Mouse (Mus musculus) hindbrain, embryonic 11.5 days (tissue): ENCODE measurements around the gene Urm1. TPM values are rescaled to one million over a fixed set of nuclear protein-coding genes. Genes with fewer than 3 reads are reported as not detected.

Experiments used
- ATAC-seq: fragments of 200-750 bp; cut with Nextera tagmentation; 2 replicates; pipeline ENCODE4 v1.8.0; 2017; ENCODE audit warnings: mild to moderate bottlenecking, moderate TSS enrichment, moderate library complexity; ENCODE audit not compliant: low FRiP score
- DNase-seq: peaks from one replicate; pipeline ENCODE4 v3.0.0-alpha.2; 2015; ENCODE audit warnings: low spot score
- H3K27ac ChIP-seq: fragments of 300-500 bp; sonication (generic); 2 replicates; pipeline ENCODE4 v1.5.1; 2014; ENCODE audit warnings: mild to moderate bottlenecking, low read depth, low read length
- H3K27me3 ChIP-seq: fragments of 300-500 bp; sonication (generic); 2 replicates; pipeline ENCODE4 v1.6.1; 2014; ENCODE audit warnings: mild to moderate bottlenecking, low read length, moderate library complexity, mixed read lengths; ENCODE audit not compliant: control insufficient read depth, insufficient read depth
- H3K36me3 ChIP-seq: fragments of 300-500 bp; sonication (generic); 2 replicates; pipeline ENCODE4 v1.6.1; 2014; ENCODE audit warnings: mild to moderate bottlenecking, low read length, moderate library complexity, mixed read lengths; ENCODE audit not compliant: control insufficient read depth, insufficient read depth
- H3K4me1 ChIP-seq: fragments of 300-500 bp; sonication (generic); replicated peaks from 2 replicates; pipeline ENCODE4 v1.6.1; 2014; ENCODE audit warnings: low read length, mixed read lengths; ENCODE audit not compliant: control insufficient read depth, insufficient read depth
- H3K4me2 ChIP-seq: fragments of 300-500 bp; sonication (generic); replicated peaks from 2 replicates; pipeline ENCODE4 v1.6.1; 2014; ENCODE audit warnings: mild to moderate bottlenecking, low read depth, low read length
- H3K4me3 ChIP-seq: fragments of 300-500 bp; sonication (generic); 2 replicates; pipeline ENCODE4 v1.5.1; 2014; ENCODE audit warnings: low read depth, low read length
- H3K9ac ChIP-seq: fragments of 300-500 bp; sonication (generic); 2 replicates; pipeline ENCODE4 v1.6.1; 2014; ENCODE audit warnings: low read depth, low read length
- H3K9me3 ChIP-seq: fragments of 300-500 bp; sonication (generic); 2 replicates; pipeline ENCODE4 v1.6.1; 2016; ENCODE audit warnings: low read length; ENCODE audit not compliant: control insufficient read depth
- whole genome bisulfite sequencing: fragments of 180-500 bp; shearing (Covaris S2); extraction: QIAGEN DNeasy Blood & Tissue Kit; methylation state at CpG from one replicate; pipeline ENCODE4 v1.1.7; 2014; 5-methylcytosine and 5-hydroxymethylcytosine counted together
- polyA plus RNA-seq: library from polyadenylated mRNA; unstranded; fragments of >200 nt; fragmentation: Nextera tagmentation; extraction: Ambion mirVana; gene quantifications from 2 replicates; pipeline ENCODE4 v1.2.1, GENCODE M21; 2014

Gene Urm1
- polyA plus RNA-seq, 1 experiment from 2014 or later, result 17.4 TPM

- Histone ChIP-seq H3K9ac (peak overlapping the region; percentile 100), H3K4me2 (peak overlapping the region; percentile 80), H3K4me3 (peak overlapping the region; percentile 95), H3K36me3 (no peaks in the 10 kb centered on the region), H3K27ac (peak overlapping the region; percentile 100), H3K27me3 (peaks cover 2% of the 10 kb centered on the region; the same call in 1 of the 2 replicates), H3K9me3 (no peaks in the 10 kb centered on the region), H3K4me1 (peaks cover 48% of the 10 kb centered on the region)
- ATAC-seq, result peak; percentile 53
- peak; percentile 78 for DNase-seq
- WGBS, result 30% methylated on average over 9 of the region's 9 CpGs
These were observed 23.6 kb downstream of the Urm1 start for GRCm38 (mm10) chr2:29843231-29844105.

DNA sequence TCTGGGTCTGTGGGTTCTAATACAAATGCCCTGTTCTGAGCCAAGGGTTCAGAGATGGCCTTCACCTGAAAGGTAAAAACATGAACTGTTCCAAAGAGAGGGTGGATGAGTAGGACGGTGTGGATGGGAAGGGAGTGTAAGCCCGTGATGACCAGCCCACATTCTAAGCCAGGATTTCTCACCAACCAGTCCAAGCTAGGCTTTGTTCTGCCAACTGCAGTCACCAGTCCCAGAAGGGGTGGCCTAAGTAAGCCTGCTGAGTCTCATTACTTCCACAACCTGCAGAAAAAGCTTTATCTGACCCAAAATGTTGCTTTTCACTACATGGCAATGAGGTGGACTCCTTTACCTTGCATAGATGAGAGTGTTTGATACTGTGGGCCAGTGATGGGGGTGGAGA, 24.2 kb downstream of the Urm1 start:
- peaks cover 45% of the 10 kb centered on the region for H3K4me1 ChIP-seq
- WGBS, result 25% methylated on average over 2 of the region's 2 CpGs
- no peak for DNase-seq

DNA sequence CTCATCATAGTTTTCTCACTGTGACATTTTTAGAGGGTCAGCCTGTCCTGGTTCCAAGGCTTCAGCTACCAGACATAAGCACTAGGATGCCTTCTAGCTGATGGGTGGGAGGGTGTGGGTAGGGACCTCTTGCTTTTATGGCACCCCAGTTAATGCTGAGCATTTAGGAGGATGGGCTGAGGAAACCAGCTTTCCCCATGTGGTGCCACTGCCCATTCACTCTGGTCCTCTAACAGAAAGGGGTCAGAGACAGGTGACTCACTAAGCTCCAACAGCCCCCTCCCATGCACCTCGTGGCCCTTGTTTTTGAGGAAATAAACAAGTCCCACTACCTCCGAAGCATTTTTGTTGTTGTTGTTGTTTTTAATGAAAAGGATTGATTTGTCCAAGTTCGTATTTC, 24.8 kb downstream of the Urm1 start:
- peak overlapping the region; percentile 100 for H3K27ac ChIP-seq

More for the DNA sequence above, 24.2 kb downstream of the Urm1 start:
- Histone ChIP-seq H3K27me3 (peaks cover 2% of the 10 kb centered on the region; the same call in 1 of the 2 replicates), H3K4me2 (peak overlapping the region; percentile 80), H3K9ac (peak overlapping the region; percentile 100), H3K36me3 (no peaks in the 10 kb centered on the region), H3K9me3 (no peaks in the 10 kb centered on the region), H3K27ac (peak overlapping the region; percentile 100), H3K4me3 (peak overlapping the region; percentile 95)
- no peak for ATAC-seq

DNA sequence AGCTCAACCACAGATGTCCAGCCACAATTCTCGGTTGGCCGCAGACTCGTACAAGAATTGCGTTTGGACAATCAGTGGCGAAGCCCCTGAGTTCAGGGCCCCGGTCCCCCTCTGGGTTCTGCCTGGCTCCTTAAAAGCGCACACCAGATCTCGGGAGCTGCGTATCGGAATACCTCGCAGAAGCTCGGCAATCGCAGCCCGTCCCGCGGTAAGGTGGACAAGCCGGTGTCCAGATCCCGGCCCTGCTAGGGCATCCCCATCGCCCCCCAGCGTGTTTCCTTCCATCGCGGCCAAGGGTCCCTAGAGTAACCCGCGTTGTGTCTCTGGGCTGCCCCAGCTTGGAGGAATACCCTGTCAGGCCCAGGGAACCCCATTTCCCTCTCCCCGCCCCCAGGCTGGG, 25.8 kb downstream of the Urm1 start:
- Histone ChIP-seq H3K9ac (peak overlapping the region; percentile 100), H3K4me1 (peaks cover 45% of the 10 kb centered on the region), H3K4me3 (peak overlapping the region; percentile 95), H3K27ac (peak overlapping the region; percentile 100), H3K27me3 (peaks cover 2% of the 10 kb centered on the region; the same call in 1 of the 2 replicates), H3K4me2 (peak overlapping the region; percentile 80), H3K9me3 (no peaks in the 10 kb centered on the region), H3K36me3 (no peaks in the 10 kb centered on the region)
- 3% methylated on average over 25 of the region's 25 CpGs for WGBS
- ATAC-seq, result 0 out of 2 replicates have a peak, but pooled peaks have one; percentile 1
- peak; percentile 66 for DNase-seq

More for the DNA sequence above, 24.8 kb downstream of the Urm1 start:
- WGBS, result 12% methylated on average over 3 of the region's 3 CpGs
- Histone ChIP-seq H3K27me3 (peaks cover 2% of the 10 kb centered on the region; the same call in 1 of the 2 replicates), H3K9me3 (no peaks in the 10 kb centered on the region), H3K4me3 (peak overlapping the region; percentile 95), H3K4me2 (peak overlapping the region; percentile 80), H3K4me1 (peaks cover 48% of the 10 kb centered on the region), H3K9ac (peak overlapping the region; percentile 100), H3K36me3 (no peaks in the 10 kb centered on the region)
- DNase-seq, result no peak
- no peak for ATAC-seq

- H3K27ac ChIP-seq, result peak overlapping the region; percentile 100
- H3K4me2 ChIP-seq, result peak overlapping the region; percentile 80
- DNase-seq (peak; percentile 88), ATAC-seq (peak; percentile 71)
- no peaks in the 10 kb centered on the region for H3K9me3 ChIP-seq
- no peaks in the 10 kb centered on the region for H3K36me3 ChIP-seq
- peak overlapping the region; percentile 100 for H3K9ac ChIP-seq
- H3K4me1 ChIP-seq, result peaks cover 39% of the 10 kb centered on the region
- H3K4me3 ChIP-seq, result peak overlapping the region; percentile 95
- peaks cover 2% of the 10 kb centered on the region; the same call in 1 of the 2 replicates for H3K27me3 ChIP-seq
- 2% methylated on average over 38 of the region's 47 CpGs for WGBS
These were observed 26.4 kb downstream of the Urm1 start for GRCm38 (mm10) chr2:29846061-29846853.

- ATAC-seq (no peak), DNase-seq (no peak)
These were observed 27.0 kb downstream of the Urm1 start for GRCm38 (mm10) chr2:29846911-29847310.

GRCm38 (mm10) chr2:29849041-29849440, 29.2 kb downstream of the Urm1 start:
- Histone ChIP-seq H3K4me1 (peaks cover 40% of the 10 kb centered on the region), H3K9ac (no peak overlapping the region), H3K4me2 (no peak overlapping the region), H3K9me3 (no peaks in the 10 kb centered on the region), H3K27me3 (peaks cover 2% of the 10 kb centered on the region; the same call in 1 of the 2 replicates), H3K27ac (peak overlapping the region; percentile 100), H3K4me3 (no peak overlapping the region), H3K36me3 (no peaks in the 10 kb centered on the region)
- WGBS, result 46% methylated on average over 8 of the region's 8 CpGs
- DNase-seq (no peak), ATAC-seq (no peak)

More at GRCm38 (mm10) chr2:29846911-29847310, 27.0 kb downstream of the Urm1 start:
- peak overlapping the region; percentile 100 for H3K9ac ChIP-seq
- no peaks in the 10 kb centered on the region for H3K36me3 ChIP-seq
- 20% methylated on average over 3 of the region's 3 CpGs for WGBS
- H3K27me3 ChIP-seq, result peaks cover 2% of the 10 kb centered on the region; the same call in 1 of the 2 replicates
- peak overlapping the region; percentile 80 for H3K4me2 ChIP-seq
- H3K9me3 ChIP-seq, result no peaks in the 10 kb centered on the region
- H3K27ac ChIP-seq, result peak overlapping the region; percentile 100
- H3K4me1 ChIP-seq, result peaks cover 36% of the 10 kb centered on the region
- peak overlapping the region; percentile 95 for H3K4me3 ChIP-seq

DNA sequence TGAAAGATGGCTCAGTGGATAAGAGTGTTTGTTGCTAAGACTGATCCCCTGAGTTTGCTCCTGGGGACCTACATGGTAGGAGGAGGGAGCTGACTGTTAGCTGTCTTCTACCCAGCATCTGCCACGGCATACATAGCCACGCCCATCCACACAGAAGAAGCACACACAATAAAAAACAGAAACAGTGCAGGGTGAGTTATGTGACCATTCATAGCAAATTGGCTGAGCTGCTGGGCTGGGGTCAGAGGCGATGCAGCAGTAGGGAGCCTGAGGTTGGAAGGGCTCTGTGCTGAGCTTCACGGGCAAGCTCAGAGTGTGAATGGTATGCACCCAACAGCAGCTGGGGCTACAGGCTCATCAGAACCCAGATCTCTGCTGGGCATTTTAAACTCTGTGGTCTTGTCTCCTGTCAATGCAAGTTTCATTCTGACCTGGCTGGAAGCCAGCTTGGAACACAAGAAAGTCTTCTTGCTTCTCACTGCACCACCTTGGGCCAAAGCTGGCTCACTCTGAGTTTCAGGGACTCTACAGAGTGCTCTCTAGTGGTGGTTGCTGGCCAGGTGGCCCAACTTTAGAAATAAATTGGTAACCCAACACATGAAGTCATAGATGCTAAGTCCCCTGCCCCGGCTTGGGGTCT, 30.1 kb downstream of the Urm1 start:
- no peaks in the 10 kb centered on the region for H3K27me3 ChIP-seq
- no peak overlapping the region for H3K4me2 ChIP-seq
- H3K9ac ChIP-seq, result 0 out of 2 replicates have a peak overlapping the region, but pooled peaks have one; percentile 28
- peaks cover 41% of the 10 kb centered on the region for H3K4me1 ChIP-seq
- H3K4me3 ChIP-seq, result no peak overlapping the region
- WGBS, result 27% methylated on average over 5 of the region's 5 CpGs
- H3K9me3 ChIP-seq, result no peaks in the 10 kb centered on the region
- ATAC-seq (no peak), DNase-seq (no peak)
- H3K27ac ChIP-seq, result peak overlapping the region; percentile 100
- no peaks in the 10 kb centered on the region for H3K36me3 ChIP-seq
